Mouse (Mus musculus) C2C12 (cell line): Measurements from ENCODE around the gene St6gal1. TPM values are rescaled to one million over a fixed set of nuclear protein-coding genes. Genes with fewer than 3 reads are reported as not detected.

ENCODE experiments used
- H3K27me3 ChIP-seq: one replicate; pipeline ENCODE4 v1.6.1; 2011; ENCODE audit not compliant: control insufficient read depth, insufficient read depth, insufficient read length
- H3K36me3 ChIP-seq: one replicate; pipeline ENCODE4 v1.6.1; 2011; ENCODE audit not compliant: control insufficient read depth, insufficient read depth
- H3K4me3 ChIP-seq: one replicate; pipeline ENCODE4 v1.5.1; 2011; ENCODE audit warnings: mild to moderate bottlenecking, control low read depth; ENCODE audit not compliant: poor library complexity, insufficient read depth, severe bottlenecking
- H3K79me2 ChIP-seq: one replicate; pipeline ENCODE4 v1.6.1; 2011; ENCODE audit not compliant: control insufficient read depth, insufficient read depth
- H3K79me3 ChIP-seq: one replicate; pipeline ENCODE4 v1.6.1; 2011; ENCODE audit warnings: low read depth, control low read depth
- H3ac ChIP-seq: one replicate; pipeline ENCODE3; 2011; ENCODE audit warnings: low read depth; ENCODE audit not compliant: control insufficient read depth, insufficient read length
- CEBPB ChIP-seq: IDR thresholded peaks from one replicate; pipeline ENCODE4 v1.6.1; 2011; ENCODE audit warnings: low read depth, mild to moderate bottlenecking, control low read depth, moderate library complexity
- CTCF ChIP-seq: IDR thresholded peaks from one replicate; pipeline ENCODE4 v1.5.1; 2011; ENCODE audit not compliant: control insufficient read depth, insufficient read depth, insufficient read length
- FOSL1 ChIP-seq: IDR thresholded peaks from one replicate; pipeline ENCODE4 v1.8.0; 2011; ENCODE audit warnings: mild to moderate bottlenecking, low read length; ENCODE audit not compliant: poor library complexity, insufficient read depth, severe bottlenecking
- MAX ChIP-seq: IDR thresholded peaks from one replicate; pipeline ENCODE4 v1.6.1; 2011; ENCODE audit warnings: mild to moderate bottlenecking, control low read depth
- MYOD1 ChIP-seq: IDR thresholded peaks from one replicate; pipeline ENCODE4 v1.6.1; 2011; ENCODE audit warnings: low read depth; ENCODE audit not compliant: control insufficient read depth, insufficient read length
- MYOG ChIP-seq: IDR thresholded peaks from one replicate; pipeline ENCODE4 v1.6.1; 2011; ENCODE audit not compliant: control insufficient read depth, insufficient read length; ENCODE audit errors: extremely low read depth
- USF1 ChIP-seq: IDR thresholded peaks from one replicate; pipeline ENCODE4 v1.6.1; 2011; ENCODE audit warnings: low read depth, mild to moderate bottlenecking, control low read depth, moderate library complexity
- polyA plus RNA-seq: library from polyadenylated mRNA; unstranded; fragments of >200 nt; fragmentation: generic; extraction: Trizol; gene quantifications from one replicate; pipeline ENCODE4 v1.2.1, GENCODE M21; 2012; ENCODE audit warnings: missing spikeins

Gene St6gal1
- polyA plus RNA-seq, 1 experiment = 6.2 TPM

DNA sequence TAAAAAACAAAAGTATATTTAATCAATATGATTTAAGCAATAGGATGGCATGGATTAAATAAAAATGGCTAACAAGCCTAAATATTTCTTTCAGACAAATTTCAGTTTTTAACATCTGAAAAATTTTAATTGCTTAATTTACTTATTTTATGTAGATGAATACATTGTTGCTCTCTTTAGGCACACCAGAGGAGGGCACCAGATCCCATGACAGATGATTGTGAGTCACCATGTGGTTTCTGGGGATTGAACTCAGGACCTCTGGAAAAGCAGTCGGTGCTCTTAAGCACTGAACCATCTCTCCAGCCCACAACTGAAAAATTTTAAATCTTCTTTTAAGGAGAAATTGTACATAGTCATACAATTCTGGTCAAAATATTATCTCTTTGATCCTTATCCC lies 34.9 kb upstream of the St6gal1 start:
- H3ac ChIP-seq = no peak overlapping the region

DNA sequence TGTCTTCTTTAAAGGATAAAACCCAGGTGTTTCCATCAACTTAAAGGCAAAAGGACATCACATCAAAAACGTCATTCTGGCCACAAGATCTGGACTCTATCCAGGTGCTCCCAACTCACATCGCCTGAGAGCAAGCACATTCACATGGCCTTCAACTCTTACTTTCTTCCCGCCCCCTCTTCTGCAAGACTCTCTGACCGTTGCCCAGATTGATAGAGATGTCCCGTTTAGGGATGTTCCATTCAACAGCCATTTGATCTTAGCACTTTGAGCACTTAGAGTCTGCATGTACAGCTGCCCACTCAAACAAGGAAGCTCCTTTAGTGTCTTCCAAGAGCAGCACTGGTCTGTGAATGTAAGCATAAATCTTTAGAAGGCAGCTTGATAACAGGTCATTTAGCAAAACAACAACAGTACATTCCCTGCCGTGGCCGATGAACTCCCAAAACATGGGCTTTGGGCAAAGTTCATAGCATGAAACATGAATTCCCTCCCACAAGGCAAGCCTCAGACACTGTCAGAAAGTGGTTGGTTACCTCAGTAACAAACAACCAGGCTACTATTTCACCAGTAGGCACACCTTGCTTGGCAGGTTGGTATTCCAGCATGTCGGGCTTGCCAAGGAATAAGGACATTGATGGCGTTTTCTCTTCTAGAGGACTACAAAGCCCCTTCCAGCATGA lies 32.8 kb upstream of the St6gal1 start:
- Histone ChIP-seq H3K36me3 (no peaks in the 10 kb centered on the region), H3K79me2 (no peaks in the 10 kb centered on the region), H3K4me3 (no peak overlapping the region), H3K27me3 (peaks cover 12% of the 10 kb centered on the region), H3K79me3 (no peaks in the 10 kb centered on the region), H3ac (no peak overlapping the region)
- TF ChIP-seq MYOG (no peak), CEBPB (no peak), MYOD1 (no peak), MAX (no peak)

More for the DNA sequence above, 34.9 kb upstream of the St6gal1 start:
- H3K36me3 ChIP-seq = no peaks in the 10 kb centered on the region
- H3K79me3 ChIP-seq = no peaks in the 10 kb centered on the region
- H3K27me3 ChIP-seq = peaks cover 5% of the 10 kb centered on the region
- no peaks in the 10 kb centered on the region for H3K79me2 ChIP-seq
- TF ChIP-seq CEBPB = no peak
- no peak for TF ChIP-seq CTCF
- TF ChIP-seq FOSL1 = no peak
- H3K4me3 ChIP-seq = no peak overlapping the region

DNA sequence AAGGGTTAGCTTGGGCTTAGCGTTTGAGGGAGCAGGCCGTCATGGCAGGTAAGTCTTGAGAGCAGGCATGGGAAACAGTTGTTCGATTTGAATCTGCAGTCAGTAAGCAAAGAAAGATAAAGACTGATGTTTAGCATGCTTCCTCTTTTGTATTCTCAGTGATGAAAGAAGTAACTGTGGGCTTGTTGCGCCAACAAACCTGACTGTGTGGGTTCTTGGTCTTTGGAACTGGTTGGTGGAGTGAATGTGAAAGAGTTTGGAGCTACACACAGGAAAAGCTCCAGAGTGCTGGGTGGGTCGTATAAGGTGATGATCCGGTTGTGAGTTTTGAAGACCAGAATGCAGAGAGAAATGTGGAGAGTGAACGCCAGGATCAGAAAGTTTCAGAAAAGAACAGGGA lies 28.9 kb upstream of the St6gal1 start:
- no peak for TF ChIP-seq FOSL1
- no peak for TF ChIP-seq CTCF
- no peak for TF ChIP-seq USF1
- TF ChIP-seq MYOD1 = no peak
- no peak for TF ChIP-seq CEBPB
- no peak for TF ChIP-seq MYOG
- TF ChIP-seq MAX = no peak
- no peak overlapping the region for H3ac ChIP-seq
- H3K27me3 ChIP-seq = peaks cover 18% of the 10 kb centered on the region
- no peaks in the 10 kb centered on the region for H3K36me3 ChIP-seq
- no peak overlapping the region for H3K4me3 ChIP-seq
- no peaks in the 10 kb centered on the region for H3K79me3 ChIP-seq
- no peaks in the 10 kb centered on the region for H3K79me2 ChIP-seq

GRCm38 (mm10) chr16:23196296-23196695 lies 28.2 kb upstream of the St6gal1 start:
- H3K36me3 ChIP-seq = no peaks in the 10 kb centered on the region
- H3K79me2 ChIP-seq = no peaks in the 10 kb centered on the region
- no peak overlapping the region for H3ac ChIP-seq
- H3K27me3 ChIP-seq = peaks cover 18% of the 10 kb centered on the region
- H3K79me3 ChIP-seq = no peaks in the 10 kb centered on the region
- TF ChIP-seq FOSL1 (no peak), USF1 (no peak), MYOG (no peak), MAX (no peak), MYOD1 (no peak)
- H3K4me3 ChIP-seq = no peak overlapping the region

GRCm38 (mm10) chr16:23196791-23197190 lies 27.7 kb upstream of the St6gal1 start:
- H3K79me2 ChIP-seq = no peaks in the 10 kb centered on the region
- no peaks in the 10 kb centered on the region for H3K79me3 ChIP-seq

DNA sequence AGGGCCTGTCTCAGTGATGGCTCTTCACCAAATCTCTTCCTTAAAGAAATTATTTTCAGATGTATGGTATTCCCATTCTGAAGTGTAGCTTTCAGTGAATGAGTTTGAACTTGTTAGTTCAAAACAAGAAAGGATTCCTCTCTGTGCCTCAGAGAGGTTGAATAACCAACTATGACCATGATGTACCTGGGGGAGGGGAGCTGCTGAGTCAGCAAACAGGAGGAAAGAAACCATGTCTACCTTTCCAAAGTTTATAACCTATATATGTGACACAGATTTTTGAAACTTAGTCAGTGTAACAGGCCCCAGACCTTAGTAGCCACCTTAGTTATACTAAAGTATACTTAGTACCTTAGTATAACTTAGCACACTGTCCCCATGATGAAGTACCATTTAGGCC lies 23.0 kb upstream of the St6gal1 start:
- TF ChIP-seq MYOG (no peak), USF1 (no peak), CTCF (no peak), MAX (no peak), FOSL1 (no peak), CEBPB (no peak), MYOD1 (no peak)
- Histone ChIP-seq H3K79me2 (no peaks in the 10 kb centered on the region), H3K79me3 (no peaks in the 10 kb centered on the region), H3ac (no peak overlapping the region), H3K36me3 (no peaks in the 10 kb centered on the region), H3K4me3 (no peak overlapping the region), H3K27me3 (peaks cover 8% of the 10 kb centered on the region)

More at GRCm38 (mm10) chr16:23196791-23197190, 27.7 kb upstream of the St6gal1 start:
- Histone ChIP-seq H3K36me3 (no peaks in the 10 kb centered on the region), H3K4me3 (no peak overlapping the region), H3ac (no peak overlapping the region), H3K27me3 (peaks cover 14% of the 10 kb centered on the region)
- TF ChIP-seq CTCF = no peak
- no peak for TF ChIP-seq MYOD1
- TF ChIP-seq MAX = no peak
- no peak for TF ChIP-seq CEBPB
- TF ChIP-seq MYOG = no peak
- no peak for TF ChIP-seq USF1
- TF ChIP-seq FOSL1 = no peak
